Mouse (Mus musculus) bone marrow macrophage, adult 2 months (primary cell): ENCODE data around the gene Galk1.

ENCODE experiments used
- CTCF ChIP-seq: IDR thresholded peaks from 2 replicates; pipeline ENCODE4 v1.5.1; 2012; ENCODE audit warnings: low read depth, mild to moderate bottlenecking, low read length, moderate library complexity
- POLR2A ChIP-seq: IDR thresholded peaks from 2 replicates; pipeline ENCODE4 v1.6.1; 2012; ENCODE audit warnings: mild to moderate bottlenecking, low read depth, low read length, borderline replicate concordance

GRCm38 (mm10) chr11:116018106-116018505 lies 5.6 kb upstream of the Galk1 start:
- no peak for TF ChIP-seq POLR2A
- TF ChIP-seq CTCF, result peak; percentile 49; the same call in 1 of the 2 replicates
